Mouse (Mus musculus) myocyte (in vitro differentiated cells): Measurements from ENCODE around the gene Ifnar2.

ENCODE experiments used
- MAX ChIP-seq: IDR thresholded peaks from one replicate; pipeline ENCODE4 v1.6.1; 2011; ENCODE audit warnings: low read depth, mild to moderate bottlenecking, control low read depth
- MYOG ChIP-seq, 3 experiments: IDR thresholded peaks; one replicate each; pipeline ENCODE4 v1.6.1; 2011; ENCODE audit warnings: control low read depth in 2 of 3, low read depth in 2 of 3, mild to moderate bottlenecking in 2 of 3; ENCODE audit not compliant: insufficient read length in 2 of 3, control insufficient read depth in 1 of 3, insufficient read depth in 1 of 3
- POLR2A ChIP-seq: IDR thresholded peaks from one replicate; pipeline ENCODE4 v1.6.1; 2011; ENCODE audit warnings: low read depth, mild to moderate bottlenecking, control low read depth, moderate library complexity; ENCODE audit not compliant: insufficient read length
- POLR2AphosphoS2 ChIP-seq: IDR thresholded peaks from one replicate; pipeline ENCODE4 v1.6.1; 2011; ENCODE audit warnings: low read depth, control low read depth; ENCODE audit not compliant: insufficient read length
- TCF12 ChIP-seq: IDR thresholded peaks from one replicate; pipeline ENCODE4 v1.6.1; 2011; ENCODE audit warnings: mild to moderate bottlenecking, control low read depth; ENCODE audit not compliant: poor library complexity, insufficient read depth, severe bottlenecking
- TCF3 ChIP-seq: IDR thresholded peaks from one replicate; pipeline ENCODE4 v1.6.1; 2011; ENCODE audit warnings: low read depth, control low read depth; ENCODE audit not compliant: insufficient read length
- USF1 ChIP-seq: IDR thresholded peaks from one replicate; pipeline ENCODE4 v1.6.1; 2011; ENCODE audit warnings: low read depth, mild to moderate bottlenecking, control low read depth, moderate library complexity

GRCm38 (mm10) chr16:91441811-91442240, 69.2 kb downstream of the Ifnar2 start:
- no peak for TF ChIP-seq MAX
- TF ChIP-seq TCF12: no peak
- no peak for TF ChIP-seq POLR2A
- no peak for TF ChIP-seq TCF3
- no peak for TF ChIP-seq MYOG (IDR thresholded peaks at IDR 0.05; ENCODE audit: control insufficient read depth in 1 of 3, insufficient read depth in 1 of 3, insufficient read length in 2 of 3, low read depth in 2 of 3)
- no peak for TF ChIP-seq USF1
- TF ChIP-seq POLR2AphosphoS2: no peak
